Mouse (Mus musculus) kidney, postnatal 4 days (tissue): ENCODE data around the gene Ifi47.
A peak's percentile ranks its signal among the peaks of the same experiment; 100 is the strongest.
"Not testable (repeated sequence)": the region's sequence is repeated elsewhere in the genome, so short reads cannot be mapped to it uniquely, and the experiment has no call there.

Experiments
- DNase-seq, 2 experiments: peaks; one replicate each; pipeline ENCODE4 v3.0.0; 2021; ENCODE audit warnings: mixed read lengths in 2 of 2

The Ifi47 gene

DNA sequence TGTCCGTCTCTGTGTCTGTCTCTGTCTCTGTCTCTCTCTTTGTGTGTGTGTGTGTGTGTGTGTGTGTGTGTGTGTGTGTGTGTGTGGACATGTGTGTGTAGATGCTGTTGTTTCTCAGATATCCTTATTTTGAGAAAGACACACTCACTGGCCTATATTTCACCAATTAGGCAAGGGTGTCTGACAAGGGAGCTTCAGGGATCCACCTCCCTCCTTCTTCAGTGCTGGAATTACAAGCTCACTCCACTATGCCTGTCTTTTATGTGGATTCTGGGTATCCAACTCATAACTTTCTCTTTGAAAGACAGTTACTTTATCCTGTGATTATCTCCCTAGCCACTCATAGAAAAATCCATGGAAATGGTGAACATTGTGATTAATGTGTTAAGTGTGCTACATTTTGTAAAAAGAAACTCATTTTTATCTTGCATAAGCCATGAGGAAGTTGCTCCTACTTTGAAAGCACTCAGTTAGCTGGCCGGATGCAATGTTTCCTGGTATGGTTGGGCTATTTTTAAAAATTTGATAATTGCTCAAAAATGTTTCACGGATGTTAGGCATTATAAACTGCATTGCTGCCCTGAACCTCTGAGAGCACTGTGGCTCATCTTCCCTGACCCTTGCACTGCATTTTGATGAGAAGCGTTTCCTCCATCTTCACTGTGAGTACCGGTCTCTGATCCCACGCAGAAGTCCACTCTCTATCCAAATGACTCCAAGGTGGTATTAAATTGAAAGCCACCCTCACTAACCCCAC, at the start of gene Ifi47:
TSS of gene Ifi47 (plus strand) at position 587 of the 757 bp plus-strand sequence.
- DNase-seq = not testable (repeated sequence)

DNA sequence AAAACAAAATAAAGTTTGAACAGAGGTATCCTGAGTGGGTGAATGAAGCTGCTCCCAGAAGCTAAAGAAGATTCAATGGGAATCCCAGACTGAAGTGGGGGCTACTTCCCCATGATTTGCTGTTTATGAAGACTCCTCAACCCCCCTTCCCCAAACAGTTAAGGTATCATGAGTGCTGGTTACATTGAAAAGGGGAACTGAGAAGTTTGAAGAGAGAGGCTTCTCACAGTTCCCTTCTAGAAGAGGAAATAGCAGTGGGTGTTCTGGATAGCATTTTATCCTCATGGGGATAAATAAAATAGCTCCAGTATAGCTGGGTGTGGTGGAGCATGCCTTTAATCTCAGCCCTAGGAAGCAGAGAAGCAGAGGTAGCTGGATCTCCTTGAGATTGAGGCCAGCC, 26.3 kb upstream of the Ifi47 start:
- DNase-seq = not testable (repeated sequence)

DNA sequence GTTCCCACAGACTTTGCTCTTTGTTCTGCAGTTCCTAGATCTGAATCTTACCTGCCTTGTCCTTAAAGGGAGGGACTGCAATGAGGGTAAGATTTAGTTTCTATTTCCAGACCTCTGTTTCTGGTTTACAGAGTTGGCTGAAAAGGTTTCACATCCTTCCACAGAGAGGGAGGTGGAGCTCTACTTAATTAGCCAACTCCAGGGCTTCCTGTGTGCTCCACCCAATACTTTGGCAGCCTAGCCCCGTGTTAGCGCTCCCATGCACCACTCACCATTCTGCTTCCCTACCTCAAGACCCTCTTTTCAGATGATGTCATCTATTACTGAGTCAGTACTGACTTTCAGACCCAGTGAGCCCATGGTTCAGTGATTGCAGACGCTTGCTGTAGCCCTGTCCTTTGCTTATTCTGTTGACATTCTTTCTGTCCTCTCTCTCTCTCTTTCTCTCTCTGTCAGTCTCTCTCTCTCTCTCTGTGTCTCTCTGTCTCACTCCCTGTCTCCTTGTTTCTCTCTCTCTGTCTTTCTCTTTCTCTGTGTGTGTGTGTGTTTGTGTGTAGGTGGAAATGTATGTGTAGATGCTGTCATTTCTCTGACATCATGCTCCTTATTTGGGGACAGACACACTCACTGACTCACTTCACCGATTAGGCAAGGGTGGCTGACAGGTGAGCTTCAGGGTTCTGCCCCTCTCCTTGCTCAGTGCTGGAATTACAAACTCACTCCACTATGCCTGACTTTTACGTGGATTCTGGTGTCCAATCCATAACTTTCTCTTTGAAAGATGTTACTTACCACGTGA, 25.1 kb upstream of the Ifi47 start, which contains the start of gene 9930111J21Rik2:
TSS of gene 9930111J21Rik2 (minus strand) at position 150 of the 799 bp plus-strand sequence.
- not testable (repeated sequence) for DNase-seq

DNA sequence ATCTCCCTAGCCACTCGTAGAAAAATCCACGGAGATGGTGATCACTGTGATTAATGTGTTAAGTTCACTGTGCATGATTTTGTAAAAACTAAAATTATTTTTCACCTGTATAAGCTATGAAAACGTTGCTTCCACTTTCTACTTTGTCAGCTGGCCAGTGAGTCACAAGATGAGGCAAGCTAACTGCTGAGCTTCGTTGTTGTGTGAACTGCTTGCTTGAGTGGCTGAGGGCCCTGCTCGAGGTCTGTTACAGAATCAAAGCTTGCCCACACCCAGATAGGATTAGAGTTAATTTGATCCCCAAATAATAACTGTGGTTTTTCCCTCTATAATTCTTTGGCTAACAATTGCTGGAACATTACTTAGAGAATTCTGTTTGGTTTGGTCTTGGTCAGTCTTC, 24.5 kb upstream of the Ifi47 start:
- not testable (repeated sequence) for DNase-seq

DNA sequence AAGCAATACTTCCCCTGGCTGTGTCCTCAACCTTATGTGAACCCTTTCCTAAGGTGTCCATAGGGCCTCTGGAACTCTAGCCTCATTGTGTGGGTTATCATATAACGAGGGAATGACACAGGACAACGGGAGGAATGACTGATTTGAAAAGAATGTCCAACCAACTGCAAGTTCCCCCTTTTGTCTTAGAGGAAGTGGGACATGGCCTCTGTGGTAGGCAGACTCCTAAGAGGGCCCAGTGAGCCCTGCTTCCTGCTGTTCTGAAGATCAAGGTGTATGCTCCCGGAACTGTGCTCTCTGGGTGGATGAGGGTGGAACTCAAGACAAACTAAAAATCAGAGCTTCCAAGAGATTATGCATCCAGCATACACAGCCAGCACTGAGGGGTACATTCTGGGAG, 16.3 kb upstream of the Ifi47 start:
- not testable (repeated sequence) for DNase-seq

DNA sequence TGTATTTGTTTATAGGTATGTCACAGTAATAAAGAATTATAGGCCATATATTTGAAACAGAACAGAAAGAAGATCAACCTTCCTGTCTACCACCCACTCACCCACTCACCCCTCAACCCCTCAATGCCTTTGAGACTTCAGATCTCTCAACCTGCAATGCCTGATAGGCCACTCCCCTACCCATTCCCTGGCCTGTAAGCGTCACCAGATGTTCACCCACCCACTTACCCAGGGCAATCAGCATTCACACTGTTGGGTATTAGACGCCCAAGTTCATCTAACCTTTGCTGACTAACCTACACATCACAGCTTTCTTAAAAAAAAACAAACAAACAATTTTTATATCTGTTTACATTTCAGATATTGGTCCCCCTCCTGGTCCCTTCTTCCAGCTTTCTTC, 14.5 kb upstream of the Ifi47 start:
- not testable (repeated sequence) for DNase-seq

DNA sequence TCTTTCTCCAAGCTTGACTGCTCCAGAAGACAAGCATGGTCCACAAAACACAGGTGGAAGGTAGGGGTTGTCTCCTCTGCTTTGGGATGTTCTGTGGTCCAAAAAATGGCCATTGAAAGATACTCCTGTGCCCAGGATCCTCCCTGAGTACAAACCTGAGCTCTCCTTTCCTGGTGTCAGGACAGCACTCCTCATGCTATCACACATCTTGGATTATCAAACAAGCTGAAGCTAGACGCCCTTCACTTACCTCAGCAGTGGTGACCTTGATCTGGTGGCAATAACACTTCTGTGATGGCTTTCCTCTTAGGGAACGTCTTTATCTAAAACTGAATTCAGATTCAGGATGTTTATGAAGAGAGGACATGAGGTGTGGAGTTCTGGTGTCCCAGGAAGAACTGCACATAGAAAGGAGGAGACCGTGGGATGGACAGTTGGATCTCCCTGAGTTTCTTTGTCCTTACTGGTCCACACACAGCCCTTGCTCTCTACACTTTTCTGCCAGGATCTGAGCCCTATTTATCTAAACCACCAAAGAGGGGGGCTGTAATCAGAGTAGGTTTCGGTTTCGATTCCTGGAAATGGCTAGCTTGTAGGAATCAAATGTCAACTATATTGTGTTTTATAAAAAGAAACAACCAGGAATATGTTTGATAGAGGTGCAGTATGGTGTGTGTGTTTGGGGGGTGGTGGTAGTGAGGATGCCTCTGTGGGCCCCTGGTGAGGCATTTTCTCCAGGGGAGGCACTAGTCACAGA, 12.5 kb upstream of the Ifi47 start, which contains the start of gene Tgtp2:
TSS of gene Tgtp2 (minus strand) at position 494 of the 757 bp plus-strand sequence.
- DNase-seq = not testable (repeated sequence)

DNA sequence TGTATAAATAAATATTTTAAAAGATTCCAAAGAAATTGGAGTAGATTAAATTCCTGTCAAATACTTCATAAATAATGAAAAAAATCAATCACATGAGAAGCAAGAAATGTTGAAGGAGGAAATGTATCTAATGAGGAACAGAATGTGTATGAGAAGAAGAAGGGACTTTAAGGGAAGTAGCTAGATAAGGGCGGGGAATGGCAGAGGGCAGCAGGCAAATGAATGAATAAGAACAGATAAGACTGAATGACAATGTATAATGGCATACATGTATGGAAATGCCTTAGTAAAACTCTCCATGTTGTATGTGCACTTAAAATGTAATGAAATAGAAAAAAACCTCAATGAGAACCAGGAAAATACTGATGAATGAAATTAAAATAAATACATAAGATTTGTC, 8.0 kb upstream of the Ifi47 start:
- DNase-seq = no peak

DNA sequence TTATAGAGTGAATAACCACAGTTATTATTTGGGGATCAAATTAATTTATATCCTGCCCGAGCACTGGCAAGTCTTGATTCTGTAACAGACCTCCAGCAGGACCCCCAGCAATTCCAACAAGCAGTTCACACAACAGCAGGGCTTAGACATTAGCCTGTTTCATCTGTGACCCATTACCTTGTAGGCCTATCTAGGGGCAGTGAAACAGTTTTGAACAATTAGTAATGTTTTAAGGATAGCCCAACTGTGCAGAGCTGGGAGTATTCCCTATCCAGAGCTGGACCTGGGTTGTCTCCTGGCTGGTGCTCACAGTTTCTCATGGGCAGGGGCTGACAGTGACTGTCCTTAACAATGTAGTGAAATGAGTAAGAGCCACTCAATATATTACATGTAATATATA, 625 bp downstream of the Ifi47 start:
- DNase-seq = no peak

DNA sequence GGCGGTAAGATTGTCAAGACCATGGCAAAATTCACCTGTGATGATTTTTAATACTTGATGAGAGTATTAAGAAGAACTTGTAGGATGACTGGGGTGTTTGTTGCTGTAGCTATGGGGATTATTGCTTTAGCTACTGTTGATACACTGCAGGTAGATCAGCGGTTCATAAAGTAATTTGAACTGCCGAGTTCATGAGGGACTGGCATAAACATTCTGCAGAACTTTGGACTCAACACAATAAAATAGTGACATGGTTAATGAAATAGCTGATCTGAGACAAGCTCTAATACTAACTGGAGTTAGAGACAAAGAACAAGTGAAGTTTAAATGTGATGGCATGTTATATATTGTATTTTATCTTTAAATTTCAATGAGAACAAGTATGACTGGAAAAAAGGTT, 2.3 kb downstream of the Ifi47 start:
- no peak for DNase-seq

DNA sequence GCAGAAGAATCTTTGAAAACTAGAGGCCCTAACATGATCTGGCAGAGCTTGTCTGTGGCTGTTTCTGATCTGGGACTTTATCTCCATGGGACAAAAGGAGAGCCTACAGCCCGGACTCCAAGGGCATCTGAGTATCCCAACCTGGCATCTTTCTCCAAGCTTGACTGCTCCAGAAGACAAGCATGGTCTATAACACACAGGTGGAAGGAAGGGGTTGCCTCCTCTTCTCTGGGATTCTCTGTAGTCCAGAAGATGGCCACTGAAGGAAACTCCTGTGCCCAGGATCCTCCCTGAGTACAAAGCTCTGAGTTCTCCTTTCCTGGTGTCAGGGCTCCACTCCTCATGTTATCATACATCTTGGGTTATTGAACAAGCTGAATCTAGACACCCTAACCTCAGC, 4.2 kb downstream of the Ifi47 start:
- no peak for DNase-seq

DNA sequence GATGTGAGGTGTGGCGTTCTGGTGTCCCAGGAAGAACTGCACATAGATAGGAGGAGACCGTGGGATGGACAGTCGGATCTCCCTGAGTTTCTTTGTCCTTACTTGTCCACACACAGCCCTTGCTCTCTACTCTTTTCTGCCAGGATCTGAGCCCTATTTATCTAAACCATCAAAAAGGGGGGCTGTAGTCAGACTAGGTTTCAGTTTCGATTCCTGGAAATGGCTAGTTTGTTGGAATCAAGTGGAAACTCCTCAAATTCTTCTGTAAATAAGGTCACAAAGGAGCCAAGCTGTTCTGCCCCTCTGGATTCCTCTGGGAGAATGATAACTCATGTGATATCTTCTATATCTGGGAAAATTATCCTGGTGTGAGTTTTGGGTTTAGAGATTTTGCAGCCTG, 5.0 kb downstream of the Ifi47 start:
- DNase-seq = no peak

DNA sequence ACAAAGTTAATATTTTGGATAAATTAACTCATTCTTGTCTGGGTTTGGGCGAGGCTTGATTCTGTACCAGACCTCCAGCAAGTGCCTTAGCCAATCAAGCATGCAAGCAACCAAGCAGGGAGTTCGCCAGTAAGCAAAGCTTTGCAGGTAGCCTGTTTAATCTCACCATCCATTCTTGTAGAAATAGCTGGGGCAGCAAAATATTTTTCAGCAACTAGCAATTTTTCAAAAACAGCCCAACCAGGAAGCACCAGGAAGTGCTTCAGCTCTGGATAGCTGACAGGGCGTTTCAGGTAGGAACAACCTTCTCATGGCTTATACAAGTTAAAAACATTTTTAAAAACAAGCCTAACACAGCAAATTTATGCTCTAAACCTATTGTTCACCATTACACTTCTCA, 5.5 kb downstream of the Ifi47 start:
- no peak for DNase-seq

DNA sequence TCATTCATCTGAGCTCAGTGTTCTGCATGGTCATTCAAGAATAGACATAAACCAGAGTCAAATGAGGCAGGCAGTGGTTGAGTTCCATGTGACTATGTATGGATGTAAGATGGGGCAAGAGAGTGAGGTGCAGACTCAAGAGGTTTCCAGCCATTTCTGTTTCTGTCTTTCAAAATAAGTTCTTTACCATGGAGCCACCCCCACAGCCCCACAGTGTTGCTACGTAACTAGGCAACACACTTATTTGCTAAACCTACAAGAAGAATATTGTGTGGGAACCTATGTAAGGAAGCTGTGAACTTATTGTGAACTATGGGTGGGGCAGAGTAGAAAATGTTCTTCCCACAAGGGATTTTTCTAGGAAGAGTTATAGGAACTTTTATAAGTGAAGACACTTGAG, 6.8 kb downstream of the Ifi47 start:
- no peak for DNase-seq

DNA sequence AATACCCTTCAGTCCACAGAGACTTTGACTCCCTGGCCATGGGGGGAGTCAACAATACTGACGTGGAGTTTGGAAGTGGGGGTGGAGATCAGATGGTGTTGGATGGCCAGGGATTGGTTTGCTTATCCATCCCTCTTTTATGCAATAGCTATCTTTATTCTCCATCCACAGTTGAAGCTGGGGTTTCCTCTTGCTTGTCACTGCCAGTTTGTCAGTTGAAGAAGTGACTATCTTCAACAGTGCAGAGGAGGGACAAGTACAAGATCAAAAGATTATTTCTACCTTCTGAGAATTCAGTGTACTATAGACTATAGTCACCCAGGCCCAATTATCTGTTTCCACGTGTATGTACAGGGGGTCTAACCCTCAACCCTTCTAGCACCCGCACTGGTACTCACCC, 7.4 kb downstream of the Ifi47 start:
- DNase-seq = no peak

DNA sequence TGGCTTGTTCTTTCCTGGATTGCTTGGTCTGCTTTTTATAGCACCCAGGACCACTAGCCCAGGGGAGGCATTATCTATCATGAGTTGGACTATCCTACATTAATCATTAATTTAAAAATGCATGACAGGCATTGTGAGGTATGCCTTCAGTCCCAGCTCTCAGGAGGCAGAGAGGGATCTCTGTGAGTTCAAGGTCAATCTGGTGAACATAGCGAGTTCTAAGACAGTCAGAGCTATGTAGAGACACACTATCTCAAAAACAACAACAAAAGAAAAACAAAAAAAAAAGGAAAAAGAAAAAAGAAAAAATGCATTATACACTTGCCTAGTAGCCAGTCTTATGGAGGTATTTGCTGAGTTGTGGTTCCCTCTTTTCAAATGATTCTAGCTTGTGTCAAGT, 8.0 kb downstream of the Ifi47 start:
- DNase-seq = no peak

DNA sequence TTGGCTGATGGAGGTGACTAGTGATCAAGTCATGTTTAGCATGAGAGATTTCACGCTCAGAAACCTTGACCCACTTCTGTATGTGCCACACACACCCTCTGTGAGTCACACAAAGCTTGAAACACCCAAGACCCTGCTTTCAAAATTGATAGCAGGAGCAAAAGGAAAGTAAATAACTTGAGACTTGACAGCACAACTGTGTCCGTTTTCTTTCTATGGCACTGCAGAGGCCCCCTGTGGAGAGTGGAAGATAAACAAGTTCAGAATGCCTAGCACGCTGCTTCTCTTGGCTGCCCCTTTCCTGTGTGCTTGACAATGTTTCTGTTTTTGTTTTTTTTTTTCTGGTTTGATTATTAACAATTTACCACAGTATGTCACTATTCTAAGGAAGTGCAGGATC, 8.5 kb downstream of the Ifi47 start:
- peak in 1 of 2 experiments; percentile 35 for DNase-seq

DNA sequence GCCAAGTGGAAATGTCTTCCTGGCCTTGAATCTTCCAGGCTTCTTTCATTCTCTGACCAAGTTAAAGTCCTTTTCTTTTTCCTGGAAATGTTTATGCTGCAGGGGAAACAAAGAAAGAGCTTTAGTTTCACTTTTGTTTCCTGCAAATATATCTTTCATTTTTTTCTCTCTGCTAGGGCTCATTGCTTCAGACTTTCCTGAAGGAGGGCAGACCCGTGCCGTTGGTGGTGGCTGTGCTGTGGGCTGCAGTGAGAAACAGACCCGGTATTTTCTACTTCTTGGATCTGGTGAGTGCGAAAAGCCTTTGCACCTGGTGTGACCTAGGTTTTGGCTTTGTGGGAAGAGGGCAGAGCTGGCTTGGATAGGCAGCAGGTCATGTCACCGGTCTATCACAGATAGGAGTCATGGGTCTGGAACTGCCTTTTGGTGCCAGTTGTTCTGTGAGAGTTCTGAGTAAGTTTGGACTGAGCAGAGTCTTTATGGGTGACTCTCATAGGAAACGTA, 10.5 kb downstream of the Ifi47 start:
- DNase-seq = no peak

DNA sequence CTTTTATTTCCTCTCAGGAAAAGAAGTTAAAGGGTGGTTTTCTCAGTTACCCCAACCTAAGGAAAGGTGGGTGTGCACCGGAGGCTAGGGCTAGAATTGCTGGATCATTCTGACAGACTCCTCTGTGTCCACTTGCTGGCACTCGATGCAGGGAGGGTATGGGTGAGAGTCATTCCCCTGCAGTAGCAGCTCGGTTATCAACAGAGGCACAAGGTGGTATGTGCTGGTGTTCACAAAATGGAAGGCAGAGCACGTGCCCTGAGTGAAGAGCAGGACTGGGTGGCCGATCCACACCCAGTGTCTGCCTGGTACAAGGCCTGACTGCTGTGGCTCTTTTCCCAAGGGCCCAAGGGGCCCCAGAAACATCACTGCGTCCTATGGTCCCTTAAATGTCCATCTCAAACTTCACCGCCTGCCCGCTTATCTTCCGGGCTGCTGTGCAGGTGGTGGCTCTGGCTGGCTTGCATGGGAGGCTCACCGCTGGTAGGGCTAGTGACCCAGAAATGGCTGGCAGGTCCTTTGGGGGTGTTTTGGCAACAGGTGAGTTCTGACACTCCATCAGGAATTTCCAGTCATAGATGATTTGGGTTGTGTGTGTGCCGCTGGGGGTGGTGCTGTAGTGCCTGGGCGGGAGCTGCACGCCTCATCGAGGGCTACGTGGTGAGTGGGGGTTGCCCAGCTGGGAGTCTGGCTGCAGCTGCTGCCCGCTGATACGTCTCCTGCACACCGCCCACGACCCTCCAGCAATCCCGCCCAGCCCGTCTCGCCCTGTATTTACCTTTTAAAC, 11.6 kb downstream of the Ifi47 start:
- DNase-seq = peak; percentile 51 to 71

DNA sequence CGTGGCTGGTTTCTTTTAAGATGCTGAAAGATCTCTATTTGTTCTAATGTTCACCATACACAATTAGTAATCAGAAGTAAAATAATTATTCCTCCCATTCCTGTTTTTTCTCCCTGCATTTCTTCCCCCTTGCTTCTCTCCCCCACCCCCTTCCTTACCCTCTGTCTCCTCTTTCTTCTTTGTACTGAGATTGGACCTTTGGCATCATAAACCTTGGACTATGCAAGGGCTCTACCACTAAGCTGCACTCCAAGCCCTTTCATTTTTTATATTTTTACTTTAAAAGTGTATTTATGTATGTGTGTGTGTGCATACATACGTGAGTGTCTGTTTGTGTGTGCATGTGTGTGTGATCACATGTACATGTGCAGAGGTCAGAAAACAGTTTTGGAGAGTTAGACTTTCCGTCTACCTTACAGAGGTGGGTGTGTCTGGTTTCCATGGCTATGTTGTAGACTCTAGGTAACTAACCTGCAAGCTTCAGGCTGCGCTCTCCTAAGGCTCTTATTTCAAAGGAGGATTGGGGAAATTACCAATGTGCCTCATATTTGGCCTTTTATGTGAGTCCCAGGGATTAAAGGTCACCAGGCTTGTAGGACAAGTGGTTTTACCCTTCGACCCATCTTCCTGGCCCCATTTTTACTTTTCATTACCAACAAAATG, 12.7 kb downstream of the Ifi47 start:
- DNase-seq = no peak

DNA sequence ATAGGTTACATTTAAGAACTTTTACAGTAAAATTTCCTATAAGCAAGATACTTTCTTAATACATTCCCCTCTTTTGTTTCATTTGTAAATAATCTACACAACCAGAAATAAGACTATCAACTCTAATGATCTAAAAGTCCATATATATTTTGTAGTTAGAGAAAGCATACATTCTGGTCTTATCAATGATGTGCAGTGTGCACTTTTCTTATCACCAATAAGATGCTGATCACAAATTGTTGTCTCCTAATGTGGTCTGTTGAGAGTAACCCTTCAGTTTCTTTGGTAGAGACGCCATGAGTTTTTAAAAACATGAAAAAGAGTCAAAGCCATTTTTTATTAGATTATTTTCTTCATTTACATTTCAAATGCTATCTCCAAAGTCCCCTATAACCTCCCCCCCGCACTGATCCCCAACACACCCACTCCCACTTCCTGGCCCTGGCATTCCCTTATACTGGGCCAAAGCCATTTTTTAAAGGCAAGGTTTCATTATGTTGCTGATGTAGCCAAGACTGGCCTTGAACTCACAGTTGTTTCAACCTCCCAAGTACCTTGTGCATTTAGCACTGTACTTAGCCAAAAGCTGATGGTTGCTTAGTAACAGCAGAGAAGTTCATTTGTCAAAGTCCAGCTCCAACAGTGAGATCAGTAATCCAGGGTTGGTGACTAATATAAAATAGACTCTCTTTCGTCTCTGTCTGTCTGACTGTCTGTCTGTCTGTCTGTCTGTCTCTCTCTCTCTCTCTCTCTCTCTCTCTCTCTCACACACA, 13.5 kb downstream of the Ifi47 start:
- DNase-seq = no peak
